Mouse (Mus musculus): ENCODE results near the gene Abhd17b.
"Not testable (repeated sequence)": the region's sequence is repeated elsewhere in the genome, so short reads cannot be mapped to it uniquely, and the experiment has no call there.

The Abhd17b gene

GRCm38 (mm10) chr19:21652285-21653171, 457 bp upstream of the Abhd17b start, which contains the start of gene 1110059E24Rik:
TSS of gene 1110059E24Rik (minus strand) at chr19:21652976.
- DNase-seq: peak; percentile 96

- no peak for DNase-seq
These were observed 1.8 kb downstream of the Abhd17b start for GRCm38 (mm10) chr19:21654788-21655187.

GRCm38 (mm10) chr19:21660734-21661133, 7.7 kb downstream of the Abhd17b start:
- DNase-seq: no peak

GRCm38 (mm10) chr19:21663756-21664456, 10.9 kb downstream of the Abhd17b start:
- DNase-seq: no peak

GRCm38 (mm10) chr19:21669650-21670049, 16.7 kb downstream of the Abhd17b start:
- no peak for DNase-seq

- no peak for DNase-seq
These were observed 21.5 kb downstream of the Abhd17b start for GRCm38 (mm10) chr19:21674354-21675096.

- DNase-seq: no peak
These were observed 27.1 kb downstream of the Abhd17b start for GRCm38 (mm10) chr19:21680091-21680490.

- no peak for DNase-seq
These were observed 28.0 kb downstream of the Abhd17b start for GRCm38 (mm10) chr19:21680986-21681385.

GRCm38 (mm10) chr19:21713260-21714031, 60.5 kb downstream of the Abhd17b start:
- DNase-seq: peak; percentile 14

GRCm38 (mm10) chr19:21714278-21714883, 61.4 kb downstream of the Abhd17b start:
- no peak for DNase-seq

- DNase-seq: no peak
These were observed 62.0 kb downstream of the Abhd17b start for GRCm38 (mm10) chr19:21715005-21715442.

GRCm38 (mm10) chr19:21715515-21715914, 62.5 kb downstream of the Abhd17b start:
- DNase-seq: no peak

GRCm38 (mm10) chr19:21716456-21716855, 63.5 kb downstream of the Abhd17b start:
- DNase-seq: no peak

GRCm38 (mm10) chr19:21719206-21719605, 66.2 kb downstream of the Abhd17b start:
- DNase-seq: no peak

- DNase-seq: no peak
These were observed 68.0 kb downstream of the Abhd17b start for GRCm38 (mm10) chr19:21720950-21721349.

GRCm38 (mm10) chr19:21723280-21723679, 70.3 kb downstream of the Abhd17b start:
- DNase-seq: not testable (repeated sequence)

- DNase-seq: peak; percentile 45
These were observed 71.1 kb downstream of the Abhd17b start for GRCm38 (mm10) chr19:21723911-21724655.

GRCm38 (mm10) chr19:21725168-21725567, 72.2 kb downstream of the Abhd17b start:
- no peak for DNase-seq

- no peak for DNase-seq
These were observed 74.1 kb downstream of the Abhd17b start for GRCm38 (mm10) chr19:21727081-21727480.

GRCm38 (mm10) chr19:21728342-21728741, 75.4 kb downstream of the Abhd17b start:
- DNase-seq: no peak

GRCm38 (mm10) chr19:21731887-21732286, 78.9 kb downstream of the Abhd17b start:
- DNase-seq: no peak

Data from right cerebral cortex, postnatal 25 days (tissue).